Mouse (Mus musculus) right cerebral cortex, adult 2 months (tissue): Measurements from ENCODE around the gene Zfp709.
"Not testable (repeated sequence)": the region's sequence is repeated elsewhere in the genome, so short reads cannot be mapped to it uniquely, and the experiment has no call there.

Experiments used
- DNase-seq, 2 experiments: peaks; one replicate each; pipeline ENCODE4 v3.0.0; 2021 to 2022; ENCODE audit warnings: low spot score in 2 of 2

The Zfp709 gene

DNA sequence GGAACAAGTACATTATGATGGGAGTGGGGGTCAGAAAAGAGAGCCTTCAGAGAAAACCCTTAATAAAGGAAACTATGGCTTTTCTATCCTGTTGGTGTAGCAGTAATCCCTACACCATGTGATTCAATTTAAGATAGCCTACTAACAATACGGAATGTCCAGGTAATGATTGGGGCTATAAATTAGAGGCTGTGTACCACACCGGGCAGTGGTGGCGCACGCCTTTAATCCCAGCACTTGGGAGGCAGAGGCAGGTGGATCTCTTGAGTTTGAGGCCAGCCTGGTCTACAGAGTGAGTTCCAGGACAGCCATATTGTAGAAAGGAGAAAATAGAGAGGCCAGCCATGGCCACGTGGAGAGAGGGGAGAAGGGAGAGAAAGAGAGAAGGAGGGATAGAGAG, 44.0 kb downstream of the Zfp709 start:
- DNase-seq = no peak

DNA sequence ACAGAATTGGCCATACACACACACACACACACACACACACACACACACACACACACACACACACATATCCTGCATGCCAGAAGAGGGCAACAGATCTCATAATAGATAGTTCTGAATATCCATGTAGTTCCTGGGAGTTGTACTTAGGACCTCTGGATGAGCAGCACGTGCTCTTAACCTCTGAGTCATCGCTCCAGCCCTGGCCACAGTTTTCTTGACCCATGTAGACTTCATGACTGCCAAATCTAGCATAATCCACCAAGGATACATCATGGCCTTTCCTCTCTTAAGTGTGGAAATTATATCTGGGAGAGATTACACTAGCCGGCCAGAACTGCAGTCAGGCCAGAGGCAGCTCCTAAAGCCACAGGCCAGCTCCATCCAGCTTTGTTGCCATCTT, 44.7 kb downstream of the Zfp709 start:
- no peak for DNase-seq

DNA sequence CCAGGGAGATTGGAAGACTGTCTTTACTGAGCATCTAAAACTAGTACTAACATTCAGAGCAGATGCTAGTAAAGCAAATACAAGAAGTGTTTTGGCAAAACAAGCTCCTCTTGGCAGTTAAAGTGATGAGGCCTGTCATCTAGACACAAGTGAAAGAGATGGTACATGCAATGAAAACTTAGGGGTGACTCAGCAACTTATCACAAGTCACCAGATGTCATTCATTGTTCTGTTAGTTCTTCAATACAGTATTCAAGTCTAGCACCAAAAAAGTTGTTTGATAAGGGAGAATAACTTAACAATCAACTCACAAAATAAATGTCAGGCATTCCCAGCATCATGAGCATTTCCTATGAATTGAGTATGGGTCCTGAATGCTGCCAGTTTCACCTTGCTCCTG, 46.0 kb downstream of the Zfp709 start:
- DNase-seq = no peak

GRCm38 (mm10) chr8:71938037-71938436, 56.2 kb downstream of the Zfp709 start:
- DNase-seq = not testable (repeated sequence)

GRCm38 (mm10) chr8:71940293-71941208, 58.7 kb downstream of the Zfp709 start:
- no peak for DNase-seq

- DNase-seq = no peak
Observed at GRCm38 (mm10) chr8:71941776-71942175, 60.0 kb downstream of the Zfp709 start.
